ENCODE assay signal across 12 mouse cellular contexts in genomic region chr9:13697041-13697811, GRCm38 (mm10). TPM values are rescaled to one million over a fixed set of nuclear protein-coding genes. Genes with fewer than 3 reads are reported as not detected.
DNase-seq lines count a peak whose midpoint lies in the region; ATAC-seq and TF ChIP-seq lines count a peak whose summit lies in the region.
"Had no signal": no experiment of that assay in that cellular context is flagged by ENCODE, and none has a peak within 500 bp of the region (broad histone marks: within the 10 kb centered on the region; RNA-seq: fewer than 3 reads in every experiment).

No protein-coding gene starts in this region.

- peak; percentile 34 for DNase-seq in gastrocnemius, adult 2 months
- DNase-seq in gastrocnemius, adult 8-10 months (ENCODE audit: low spot score in 2 of 2) = no peak
- no peak for DNase-seq in midbrain, embryonic 11.5 days (ENCODE audit: low spot score, missing footprints)
- no peak for DNase-seq in embryonic facial prominence, embryonic 10.5 days (ENCODE audit: low spot score)
- DNase-seq in mesoderm, embryonic 11.5 days (ENCODE audit: low read depth, low spot score) = peak; percentile 49
- no peak for DNase-seq in cerebellum, adult 9-11 months
- no peak for DNase-seq in spleen, postnatal 10 days (ENCODE audit: low spot score in 2 of 2)
- DNase-seq: retina, postnatal 1 day had no signal

- no peak for TF ChIP-seq CTCF in gastrocnemius, adult 2 months (IDR thresholded peaks at IDR 0.05)

- H3K36me3 ChIP-seq in midbrain, embryonic 11.5 days (ENCODE audit: control insufficient read depth, insufficient read depth, low read length) = no peaks in the 10 kb centered on the region
- H3K36me3 ChIP-seq in midbrain, embryonic 13.5 days = 0 out of 2 replicates have a peak, but pooled peaks cover 4% of the 10 kb centered on the region
- H3K36me3 ChIP-seq in embryonic facial prominence, embryonic 10.5 days (replicated peaks) = no peaks in the 10 kb centered on the region

- peaks cover 14% of the 10 kb centered on the region for H3K4me1 ChIP-seq in midbrain, embryonic 11.5 days (ENCODE audit: control insufficient read depth, insufficient read depth, low read length)
- H3K4me1 ChIP-seq in midbrain, embryonic 13.5 days (replicated peaks) = peaks cover 22% of the 10 kb centered on the region
- H3K4me1 ChIP-seq in embryonic facial prominence, embryonic 10.5 days = peaks cover 8% of the 10 kb centered on the region

- no peak overlapping the region for H3K9ac ChIP-seq in midbrain, embryonic 11.5 days (ENCODE audit: low read length)
- H3K9ac ChIP-seq in midbrain, embryonic 13.5 days (replicated peaks) = no peak overlapping the region
- H3K9ac ChIP-seq: limb, embryonic 12.5 days had no signal

- no peaks in the 10 kb centered on the region; the same call in 1 of the 2 replicates for H3K9me3 ChIP-seq in midbrain, embryonic 11.5 days (ENCODE audit: control insufficient read depth, low read length)
- H3K9me3 ChIP-seq in midbrain, embryonic 13.5 days = no peaks in the 10 kb centered on the region
- no peaks in the 10 kb centered on the region for H3K9me3 ChIP-seq in embryonic facial prominence, embryonic 10.5 days
- H3K9me3 ChIP-seq: limb, embryonic 12.5 days had no signal

- peak overlapping the region; percentile 57; the same call in 1 of the 2 replicates for H3K27ac ChIP-seq in gastrocnemius, adult 2 months
- no peak overlapping the region for H3K27ac ChIP-seq in midbrain, embryonic 11.5 days (ENCODE audit: low read depth, low read length)
- H3K27ac ChIP-seq in midbrain, embryonic 13.5 days = no peak overlapping the region
- peak overlapping the region; percentile 27 for H3K27ac ChIP-seq in embryonic facial prominence, embryonic 10.5 days (replicated peaks)
- H3K27ac ChIP-seq: limb, embryonic 12.5 days had no signal

- WGBS in midbrain, embryonic 11.5 days = 82% methylated on average over 4 of the region's 4 CpGs
- 83% methylated on average over 4 of the region's 4 CpGs for WGBS in midbrain, embryonic 13.5 days
- WGBS in embryonic facial prominence, embryonic 10.5 days = 81% methylated on average over 4 of the region's 4 CpGs

- H3K4me3 ChIP-seq in gastrocnemius, adult 2 months = no peak overlapping the region
- no peak overlapping the region for H3K4me3 ChIP-seq in midbrain, embryonic 11.5 days (ENCODE audit: low read depth, low read length)
- no peak overlapping the region for H3K4me3 ChIP-seq in midbrain, embryonic 13.5 days (replicated peaks)
- H3K4me3 ChIP-seq in embryonic facial prominence, embryonic 10.5 days = no peak overlapping the region
- H3K4me3 ChIP-seq: erythroblast, embryonic 14.5 days; limb, embryonic 12.5 days had no signal

- intact Hi-C loops in gastrocnemius, adult 2 months (cut with DNase I) = no loop called here

- ATAC-seq in midbrain, embryonic 11.5 days (ENCODE audit: low FRiP score) = peak; percentile 34; the same call in 1 of the 2 replicates
- ATAC-seq in midbrain, embryonic 13.5 days = no peak
- ATAC-seq: hindbrain, embryonic 16.5 days had no signal

- H3K4me2 ChIP-seq in midbrain, embryonic 11.5 days = no peak overlapping the region
- no peak overlapping the region for H3K4me2 ChIP-seq in midbrain, embryonic 13.5 days (replicated peaks)
- H3K4me2 ChIP-seq: limb, embryonic 12.5 days had no signal

- H3K27me3 ChIP-seq in midbrain, embryonic 11.5 days (ENCODE audit: control insufficient read depth, insufficient read depth, low read length) = no peaks in the 10 kb centered on the region
- no peaks in the 10 kb centered on the region for H3K27me3 ChIP-seq in midbrain, embryonic 13.5 days
- H3K27me3 ChIP-seq in embryonic facial prominence, embryonic 10.5 days (replicated peaks; ENCODE audit: low read depth, poor library complexity, severe bottlenecking) = no peaks in the 10 kb centered on the region
- H3K27me3 ChIP-seq: limb, embryonic 12.5 days had no signal

RNA-seq across cellular contexts. Expression of gene Mtmr2, which starts 51.0 kb away (rescaled TPM):
- total RNA-seq in gastrocnemius, adult 2 months (2021) = 10 to 100 TPM; 17.7 to 20.6 TPM
- 10 to 100 TPM; 15.9 to 18.9 (median 17.6) TPM for total RNA-seq in gastrocnemius, adult 8-10 months (2022)
- 78.4 and 89.0 TPM in 2 replicates for polyA plus RNA-seq in midbrain, embryonic 11.5 days (2014; fragmentation: Nextera tagmentation; extraction: Ambion mirVana)
- polyA plus RNA-seq in midbrain, embryonic 13.5 days (2015; fragmentation: Nextera tagmentation; extraction: Ambion mirVana) = 62.0 and 68.9 TPM in 2 replicates
- 86.6 and 89.3 TPM in 2 replicates for polyA plus RNA-seq in embryonic facial prominence, embryonic 10.5 days (2016; fragmentation: Nextera tagmentation; extraction: Ambion mirVana)

Comparison
In these comparisons a context has a peak if more than half of its experiments do, and no peak if none do; other contexts are left out.
1. DNase-seq: peak in gastrocnemius, adult 2 months (single experiment) and mesoderm, embryonic 11.5 days (single experiment); none in gastrocnemius, adult 8-10 months (0 of 2), midbrain, embryonic 11.5 days (single experiment), embryonic facial prominence, embryonic 10.5 days (single experiment), cerebellum, adult 9-11 months (single experiment) and spleen, postnatal 10 days (0 of 2).
2. H3K27ac ChIP-seq: peak in gastrocnemius, adult 2 months (single experiment) and embryonic facial prominence, embryonic 10.5 days (single experiment); none in midbrain, embryonic 11.5 days (single experiment) and midbrain, embryonic 13.5 days (single experiment).